Mouse (Mus musculus): ENCODE results near the gene Zfp804b. TPM values are rescaled to one million over a fixed set of nuclear protein-coding genes. Genes with fewer than 3 reads are reported as not detected.
A peak's percentile ranks its signal among the peaks of the same experiment; 100 is the strongest.
"Not testable (repeated sequence)": the region's sequence is repeated elsewhere in the genome, so short reads cannot be mapped to it uniquely, and the experiment has no call there.

The Zfp804b gene
- polyA plus RNA-seq (2014; fragmentation: Nextera tagmentation; extraction: Ambion mirVana), result 0.81 and 1.0 TPM in 2 replicates

GRCm38 (mm10) chr5:7344145-7345010 is at the start of gene Zfp804b:
TSS of gene Zfp804b (minus strand) at chr5:7344756.
- WGBS, result under 1% methylated on average over 50 of the region's 50 CpGs
- peak within 1 kb of the TSS; percentile 55 for H3K4me3 ChIP-seq (ENCODE audit: low read depth, low read length)
- peak within 1 kb of the TSS; percentile 15; the same call in 1 of the 2 replicates for H3K9ac ChIP-seq (replicated peaks; ENCODE audit: low read depth, low read length)
- H3K9me3 ChIP-seq (ENCODE audit: control insufficient read depth, low read depth, low read length), result no peaks in the 10 kb centered on the region
- no peaks in the 10 kb centered on the region for H3K4me1 ChIP-seq (ENCODE audit: control insufficient read depth, insufficient read depth, low read length)
- H3K36me3 ChIP-seq (ENCODE audit: control insufficient read depth, insufficient read depth, low read length), result no peaks in the 10 kb centered on the region
- no peaks in the 10 kb centered on the region for H3K27me3 ChIP-seq (ENCODE audit: control insufficient read depth, insufficient read depth, low read length)
- ATAC-seq (ENCODE audit: insufficient number of reproducible peaks, insufficient read depth, low FRiP score, low read depth), result peak; percentile 90
- H3K27ac ChIP-seq (ENCODE audit: low read length), result no peak within 1 kb of the TSS
- H3K4me2 ChIP-seq (replicated peaks; ENCODE audit: low read depth, low read length), result peak within 1 kb of the TSS; percentile 95

DNA sequence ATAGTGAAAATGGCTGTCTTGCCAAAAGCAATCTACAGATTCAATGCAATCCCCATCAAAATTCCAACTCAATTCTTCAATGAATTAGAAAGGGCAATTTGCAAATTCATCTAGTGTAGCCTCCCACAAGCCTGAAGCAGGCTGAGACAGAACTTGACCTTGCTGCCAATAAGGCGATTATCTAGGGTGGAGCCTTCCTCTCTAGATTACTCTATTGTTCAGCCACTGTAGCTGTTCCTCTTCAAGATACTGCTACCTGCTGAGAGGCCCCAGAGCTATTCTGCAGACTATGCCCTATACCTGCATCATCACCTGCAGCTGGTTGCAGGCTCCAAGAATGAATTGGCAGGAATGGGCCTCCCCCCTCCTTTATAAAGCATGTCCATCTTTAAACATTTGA is 20.1 kb upstream of the Zfp804b start:
- not testable (repeated sequence) for H3K9me3 ChIP-seq (ENCODE audit: control insufficient read depth, low read depth, low read length); H3K9ac ChIP-seq (replicated peaks; ENCODE audit: low read depth, low read length); H3K27ac ChIP-seq (ENCODE audit: low read length); H3K27me3 ChIP-seq (ENCODE audit: control insufficient read depth, insufficient read depth, low read length); H3K4me2 ChIP-seq (replicated peaks; ENCODE audit: low read depth, low read length); H3K36me3 ChIP-seq (ENCODE audit: control insufficient read depth, insufficient read depth, low read length); H3K4me3 ChIP-seq (ENCODE audit: low read depth, low read length); ATAC-seq (ENCODE audit: insufficient number of reproducible peaks, insufficient read depth, low FRiP score, low read depth); H3K4me1 ChIP-seq (ENCODE audit: control insufficient read depth, insufficient read depth, low read length)
- 91% methylated on average over 1 of the region's 1 CpGs for WGBS

DNA sequence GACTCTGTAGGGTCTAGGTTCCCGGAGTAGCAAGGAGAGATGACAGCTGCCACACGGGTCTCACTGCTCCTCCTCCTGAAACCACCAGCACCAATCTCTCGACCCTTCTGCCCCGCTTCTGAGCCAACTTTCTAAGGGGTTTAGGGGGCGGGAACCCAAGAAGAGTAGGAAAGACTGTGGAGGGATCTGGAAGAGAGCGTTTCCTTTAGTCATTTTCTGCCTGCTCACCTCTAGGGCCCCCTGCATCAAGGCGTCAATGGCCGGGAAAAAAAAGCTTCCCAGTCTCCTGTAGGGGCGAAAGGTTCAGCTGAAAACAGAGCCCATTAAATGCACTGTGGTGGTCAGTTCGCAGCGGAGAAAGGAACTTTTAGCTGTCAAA is 444 bp upstream of the Zfp804b start:
- no peaks in the 10 kb centered on the region for H3K27me3 ChIP-seq (ENCODE audit: control insufficient read depth, insufficient read depth, low read length)
- 2% methylated on average over 11 of the region's 11 CpGs for WGBS
- H3K4me3 ChIP-seq (ENCODE audit: low read depth, low read length), result peak overlapping the region; percentile 55
- H3K4me2 ChIP-seq (replicated peaks; ENCODE audit: low read depth, low read length), result peak overlapping the region; percentile 95
- H3K9ac ChIP-seq (replicated peaks; ENCODE audit: low read depth, low read length), result 0 out of 2 replicates have a peak overlapping the region, but pooled peaks have one; percentile 15
- ATAC-seq (ENCODE audit: insufficient number of reproducible peaks, insufficient read depth, low FRiP score, low read depth), result peak; percentile 66
- no peak overlapping the region for H3K27ac ChIP-seq (ENCODE audit: low read length)
- no peaks in the 10 kb centered on the region for H3K9me3 ChIP-seq (ENCODE audit: control insufficient read depth, low read depth, low read length)
- no peaks in the 10 kb centered on the region for H3K36me3 ChIP-seq (ENCODE audit: control insufficient read depth, insufficient read depth, low read length)
- no peaks in the 10 kb centered on the region for H3K4me1 ChIP-seq (ENCODE audit: control insufficient read depth, insufficient read depth, low read length)

DNA sequence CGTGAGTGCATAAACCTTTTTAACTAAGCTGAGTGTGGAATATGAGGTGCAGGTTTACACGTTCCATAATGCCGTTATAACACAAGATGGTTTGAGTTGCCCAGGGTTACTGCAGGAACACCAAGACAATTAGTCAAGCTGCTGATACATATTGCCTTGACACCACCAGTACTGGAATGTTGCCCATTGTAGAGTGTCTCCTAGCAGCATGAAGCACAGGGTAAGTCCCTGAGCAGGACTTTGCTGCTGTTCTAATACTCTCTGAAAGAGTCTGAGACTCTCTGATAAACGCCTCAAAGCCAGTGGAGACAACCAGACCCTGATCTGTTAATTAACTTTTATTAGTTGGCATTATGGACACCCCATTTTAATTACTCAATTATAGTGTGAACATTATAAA is 19.0 kb downstream of the Zfp804b start:
- Histone ChIP-seq H3K9ac (replicated peaks; ENCODE audit: low read depth, low read length) (no peak overlapping the region), H3K4me3 (ENCODE audit: low read depth, low read length) (no peak overlapping the region), H3K4me1 (ENCODE audit: control insufficient read depth, insufficient read depth, low read length) (no peaks in the 10 kb centered on the region), H3K36me3 (ENCODE audit: control insufficient read depth, insufficient read depth, low read length) (no peaks in the 10 kb centered on the region), H3K27me3 (ENCODE audit: control insufficient read depth, insufficient read depth, low read length) (no peaks in the 10 kb centered on the region), H3K27ac (ENCODE audit: low read length) (no peak overlapping the region), H3K4me2 (replicated peaks; ENCODE audit: low read depth, low read length) (no peak overlapping the region), H3K9me3 (ENCODE audit: control insufficient read depth, low read depth, low read length) (no peaks in the 10 kb centered on the region)
- ATAC-seq (ENCODE audit: insufficient number of reproducible peaks, insufficient read depth, low FRiP score, low read depth), result no peak
- WGBS, result 78% methylated on average over 4 of the region's 4 CpGs

DNA sequence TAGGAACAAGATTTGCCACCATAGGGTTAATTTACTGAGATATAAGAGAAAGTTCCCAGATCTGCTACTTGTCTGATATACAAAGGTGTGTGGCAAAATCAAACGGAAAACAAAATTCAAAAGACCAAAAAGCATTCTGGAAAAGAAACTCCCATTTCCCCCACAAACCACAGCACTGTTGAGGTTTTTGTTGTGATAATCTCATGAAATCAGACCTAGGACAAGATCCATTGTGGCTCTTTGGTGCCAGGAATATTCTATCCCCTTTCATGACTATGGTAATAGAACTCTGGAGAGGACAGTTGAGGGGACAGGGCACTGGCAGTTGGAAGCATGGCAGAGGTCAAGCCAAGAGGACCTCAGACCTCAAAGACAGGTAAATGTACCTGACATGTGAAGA is 40.7 kb downstream of the Zfp804b start, which contains the start of gene Tex47:
Tex47 (plus strand) TSS at position 301 of the 400 bp plus-strand sequence.
- H3K4me2 ChIP-seq (replicated peaks; ENCODE audit: low read depth, low read length), result no peak within 1 kb of the TSS
- no peaks in the 10 kb centered on the region for H3K9me3 ChIP-seq (ENCODE audit: control insufficient read depth, low read depth, low read length)
- H3K27me3 ChIP-seq (ENCODE audit: control insufficient read depth, insufficient read depth, low read length), result no peaks in the 10 kb centered on the region
- H3K27ac ChIP-seq (ENCODE audit: low read length), result no peak within 1 kb of the TSS
- H3K9ac ChIP-seq (replicated peaks; ENCODE audit: low read depth, low read length), result no peak within 1 kb of the TSS
- WGBS, result 74% methylated on average over 1 of the region's 1 CpGs
- H3K36me3 ChIP-seq (ENCODE audit: control insufficient read depth, insufficient read depth, low read length), result no peaks in the 10 kb centered on the region
- H3K4me1 ChIP-seq (ENCODE audit: control insufficient read depth, insufficient read depth, low read length), result no peaks in the 10 kb centered on the region
- no peak within 1 kb of the TSS for H3K4me3 ChIP-seq (ENCODE audit: low read depth, low read length)
- no peak for ATAC-seq (ENCODE audit: insufficient number of reproducible peaks, insufficient read depth, low FRiP score, low read depth)

- Histone ChIP-seq H3K9me3 (ENCODE audit: control insufficient read depth, low read depth, low read length) (no peaks in the 10 kb centered on the region), H3K27ac (ENCODE audit: low read length) (no peak overlapping the region), H3K9ac (replicated peaks; ENCODE audit: low read depth, low read length) (no peak overlapping the region), H3K36me3 (ENCODE audit: control insufficient read depth, insufficient read depth, low read length) (no peaks in the 10 kb centered on the region), H3K4me3 (ENCODE audit: low read depth, low read length) (no peak overlapping the region), H3K27me3 (ENCODE audit: control insufficient read depth, insufficient read depth, low read length) (no peaks in the 10 kb centered on the region), H3K4me1 (ENCODE audit: control insufficient read depth, insufficient read depth, low read length) (no peaks in the 10 kb centered on the region), H3K4me2 (replicated peaks; ENCODE audit: low read depth, low read length) (no peak overlapping the region)
- WGBS, result 67% methylated on average over 1 of the region's 1 CpGs
- no peak for ATAC-seq (ENCODE audit: insufficient number of reproducible peaks, insufficient read depth, low FRiP score, low read depth)
These were observed 41.6 kb downstream of the Zfp804b start for GRCm38 (mm10) chr5:7302969-7303368.

DNA sequence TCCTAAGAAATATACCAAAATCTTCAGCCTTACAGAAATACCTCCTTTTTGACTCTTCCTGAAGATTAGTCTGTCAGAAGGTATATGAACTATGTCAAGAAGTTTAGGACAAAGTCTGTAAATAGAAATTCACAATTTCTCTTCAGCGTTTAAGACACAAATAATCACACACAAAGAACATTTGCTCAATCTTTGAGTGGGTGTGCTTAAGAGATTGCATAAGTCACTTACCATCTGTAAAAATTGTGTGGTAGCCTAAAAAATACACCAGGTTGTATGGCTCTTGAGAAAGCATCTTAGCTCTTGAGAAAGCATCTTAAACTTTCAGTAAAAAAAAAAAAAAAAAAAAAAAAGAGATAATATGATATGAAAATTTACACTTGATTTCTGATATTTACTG is 60.2 kb downstream of the Zfp804b start:
- Histone ChIP-seq H3K27ac (ENCODE audit: low read length) (no peak overlapping the region), H3K27me3 (ENCODE audit: control insufficient read depth, insufficient read depth, low read length) (no peaks in the 10 kb centered on the region), H3K9me3 (ENCODE audit: control insufficient read depth, low read depth, low read length) (no peaks in the 10 kb centered on the region), H3K9ac (replicated peaks; ENCODE audit: low read depth, low read length) (no peak overlapping the region), H3K4me1 (ENCODE audit: control insufficient read depth, insufficient read depth, low read length) (no peaks in the 10 kb centered on the region), H3K36me3 (ENCODE audit: control insufficient read depth, insufficient read depth, low read length) (no peaks in the 10 kb centered on the region), H3K4me3 (ENCODE audit: low read depth, low read length) (no peak overlapping the region), H3K4me2 (replicated peaks; ENCODE audit: low read depth, low read length) (no peak overlapping the region)
- no peak for ATAC-seq (ENCODE audit: insufficient number of reproducible peaks, insufficient read depth, low FRiP score, low read depth)
- 86% methylated on average over 1 of the region's 1 CpGs for WGBS

DNA sequence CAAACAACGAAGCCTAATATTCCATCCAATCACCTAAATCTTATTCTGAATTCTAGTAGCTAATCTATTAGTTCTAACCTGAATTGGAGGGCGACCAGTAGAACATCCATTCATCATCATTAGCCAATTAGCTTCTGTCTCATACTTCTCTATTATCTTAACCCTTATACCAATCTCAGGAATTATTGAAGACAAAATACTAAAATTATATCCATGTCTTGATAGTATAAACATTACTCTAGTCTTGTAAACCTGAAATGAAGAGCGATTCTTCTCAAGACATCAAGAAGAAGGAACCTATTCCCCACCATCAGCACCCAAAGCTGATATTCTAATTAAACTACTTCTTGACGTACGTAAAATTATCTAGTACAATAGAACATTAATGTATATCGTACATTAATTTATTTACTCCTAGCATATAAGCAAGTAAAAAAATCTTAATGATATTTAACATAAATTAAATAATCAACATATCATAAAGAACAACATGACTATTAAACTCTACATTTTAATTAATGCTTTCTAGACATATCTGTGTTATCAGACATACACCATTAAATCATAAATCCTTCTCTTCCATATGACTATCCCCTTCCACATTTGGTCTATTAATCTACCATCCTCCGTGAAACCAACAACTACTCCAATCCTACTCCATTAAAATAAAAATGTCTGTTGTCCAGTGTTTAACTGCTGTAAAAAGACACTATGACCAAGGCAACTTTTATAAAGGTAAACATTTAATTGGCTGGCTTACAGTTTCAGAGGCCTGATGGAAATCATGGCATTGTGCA is 67.7 kb downstream of the Zfp804b start:
- Histone ChIP-seq H3K4me3 (ENCODE audit: low read depth, low read length) (no peak overlapping the region), H3K9ac (replicated peaks; ENCODE audit: low read depth, low read length) (no peak overlapping the region), H3K4me2 (replicated peaks; ENCODE audit: low read depth, low read length) (no peak overlapping the region), H3K36me3 (ENCODE audit: control insufficient read depth, insufficient read depth, low read length) (no peaks in the 10 kb centered on the region), H3K9me3 (ENCODE audit: control insufficient read depth, low read depth, low read length) (no peaks in the 10 kb centered on the region), H3K27ac (ENCODE audit: low read length) (no peak overlapping the region), H3K4me1 (ENCODE audit: control insufficient read depth, insufficient read depth, low read length) (no peaks in the 10 kb centered on the region), H3K27me3 (ENCODE audit: control insufficient read depth, insufficient read depth, low read length) (no peaks in the 10 kb centered on the region)
- no peak for ATAC-seq (ENCODE audit: insufficient number of reproducible peaks, insufficient read depth, low FRiP score, low read depth)
- 90% methylated on average over 7 of the region's 7 CpGs for WGBS

Data from stomach, embryonic 14.5 days (tissue).